Mouse (Mus musculus) retina, adult 2 months (tissue): ENCODE data around the gene Mertk.

Experiments
- DNase-seq: peaks from one replicate; pipeline ENCODE4 v3.0.0-alpha.2; 2012; ENCODE audit warnings: low read depth, low spot score

Mertk gene

DNA sequence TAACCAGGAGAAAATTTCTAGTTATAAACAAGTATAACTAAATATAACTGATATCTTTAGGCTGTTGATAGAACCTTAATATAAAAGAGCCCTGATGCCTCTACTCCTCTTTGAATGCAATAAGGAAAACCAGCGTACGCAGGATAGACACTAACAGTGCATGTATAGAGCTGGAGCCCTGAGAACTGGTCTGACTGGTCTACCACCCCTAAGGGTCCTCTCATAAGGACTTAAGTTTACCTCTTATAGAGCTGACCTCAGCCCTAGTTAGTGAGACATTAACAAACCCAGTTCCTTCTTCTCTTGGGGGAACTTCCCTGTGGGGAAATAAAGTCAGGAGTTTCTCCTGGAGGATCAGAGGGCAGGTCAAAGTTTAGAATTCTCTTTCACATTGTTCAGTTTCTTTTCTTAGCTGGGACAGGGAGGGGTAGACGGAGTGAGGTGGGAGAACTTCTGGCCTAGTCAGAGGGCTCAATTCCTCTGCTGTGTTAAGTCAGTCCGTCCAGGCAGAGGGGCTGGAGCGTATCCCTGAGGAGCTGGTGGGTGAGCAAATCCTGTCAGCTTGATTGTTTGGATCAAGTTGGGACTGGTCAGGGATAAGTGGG lies 23.5 kb downstream of the Mertk start:
- DNase-seq, result no peak

DNA sequence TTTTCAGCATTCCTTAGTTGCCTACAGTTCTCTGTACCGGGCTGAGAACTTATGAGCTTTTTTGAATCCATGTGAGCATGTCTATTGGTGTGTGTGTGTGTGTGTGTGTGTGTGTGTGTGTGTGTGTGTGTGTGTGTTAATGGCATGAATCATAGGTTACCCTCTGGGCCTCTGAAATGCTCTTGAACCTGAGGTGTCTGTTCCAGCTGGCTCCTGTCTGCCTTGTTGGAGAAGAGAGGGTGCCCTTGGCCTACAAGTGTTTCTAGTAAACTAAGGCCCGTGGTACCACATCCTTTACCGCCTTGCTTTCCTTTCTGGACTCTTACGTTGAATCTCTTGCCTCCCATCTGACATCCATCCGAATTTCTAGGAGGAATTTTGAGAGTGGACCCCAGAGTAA lies 27.3 kb downstream of the Mertk start:
- no peak for DNase-seq

- DNase-seq, result no peak
Observed at GRCm38 (mm10) chr2:128726626-128727025, 27.9 kb downstream of the Mertk start.

DNA sequence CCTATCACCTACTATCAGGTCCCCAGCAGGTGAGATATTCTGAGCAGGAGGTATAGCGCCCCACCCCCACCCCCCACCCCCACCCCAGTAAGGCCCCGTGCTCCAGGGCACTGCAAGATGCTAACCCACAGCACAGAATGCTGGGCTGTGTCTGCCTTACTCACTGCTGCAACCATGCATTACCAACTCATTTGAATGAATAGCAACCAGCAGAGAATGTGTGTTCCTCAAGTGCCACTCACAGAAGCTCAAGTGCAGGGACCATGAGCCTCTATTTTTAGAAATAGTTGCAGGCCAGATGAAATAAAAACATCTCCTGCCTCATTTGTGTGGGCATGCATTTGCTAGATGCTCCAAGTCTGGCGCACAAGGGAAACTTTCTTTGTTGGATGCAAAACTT lies 28.8 kb downstream of the Mertk start:
- DNase-seq, result no peak

DNA sequence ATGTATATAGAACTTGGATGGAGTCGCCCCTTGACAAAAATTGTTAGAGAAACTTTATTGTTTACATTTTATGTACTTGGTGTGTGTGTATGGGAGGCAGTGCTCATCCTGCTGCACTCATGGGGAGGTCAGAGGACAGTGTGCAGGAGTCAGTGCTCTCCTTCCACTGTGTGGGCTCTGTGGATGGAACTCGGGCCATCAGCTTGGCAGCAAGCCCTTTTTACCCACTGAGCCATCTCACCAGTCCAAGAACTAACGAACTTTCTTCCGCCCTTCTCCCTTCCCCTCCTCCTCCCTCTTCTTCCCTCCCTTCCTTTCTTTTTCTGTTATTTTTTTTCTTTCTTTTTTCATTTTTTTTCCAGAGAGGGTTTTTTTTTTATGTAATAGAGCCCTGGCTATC lies 29.3 kb downstream of the Mertk start:
- DNase-seq, result no peak

DNA sequence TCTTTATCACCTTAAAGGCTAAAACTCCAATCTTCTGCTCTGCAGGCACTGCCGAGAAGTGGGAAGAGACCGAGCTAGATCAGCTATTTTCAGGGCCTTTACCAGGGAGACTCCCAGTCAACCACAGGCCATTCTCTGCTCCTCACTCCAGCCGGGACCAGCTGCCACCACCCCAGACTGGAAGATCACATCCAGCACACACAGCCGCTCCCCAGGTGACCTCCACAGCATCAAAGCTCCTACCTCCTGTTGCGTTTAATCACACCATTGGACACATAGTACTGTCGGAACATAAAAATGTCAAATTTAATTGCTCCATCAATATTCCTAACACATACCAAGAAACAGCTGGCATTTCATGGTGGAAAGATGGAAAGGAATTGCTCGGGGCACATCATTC lies 30.4 kb downstream of the Mertk start:
- DNase-seq, result no peak

DNA sequence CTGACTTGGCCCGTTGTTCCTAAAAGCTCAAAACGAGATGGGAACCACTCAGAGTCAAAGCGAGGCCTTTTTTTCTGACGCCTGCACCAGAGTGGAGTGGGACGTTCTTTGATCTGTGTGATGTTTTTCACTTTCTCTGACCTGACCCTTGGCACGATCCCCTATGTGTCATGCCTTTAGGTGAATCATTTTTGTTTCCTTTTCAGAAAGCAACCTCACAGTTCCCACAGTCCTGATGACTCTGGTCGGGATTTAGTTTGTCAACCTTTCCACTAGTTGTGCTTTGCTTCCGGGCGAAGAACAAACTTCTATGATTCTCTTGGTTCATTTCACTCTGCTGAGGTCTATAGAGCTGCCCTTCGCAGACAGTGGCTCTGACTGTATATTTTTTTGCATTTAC lies 32.8 kb downstream of the Mertk start:
- DNase-seq, result no peak

- DNase-seq, result no peak
Observed at GRCm38 (mm10) chr2:128731951-128732350, 33.2 kb downstream of the Mertk start.

GRCm38 (mm10) chr2:128735089-128735488 lies 36.3 kb downstream of the Mertk start:
- no peak for DNase-seq

GRCm38 (mm10) chr2:128737051-128737450 lies 38.3 kb downstream of the Mertk start:
- DNase-seq, result no peak

DNA sequence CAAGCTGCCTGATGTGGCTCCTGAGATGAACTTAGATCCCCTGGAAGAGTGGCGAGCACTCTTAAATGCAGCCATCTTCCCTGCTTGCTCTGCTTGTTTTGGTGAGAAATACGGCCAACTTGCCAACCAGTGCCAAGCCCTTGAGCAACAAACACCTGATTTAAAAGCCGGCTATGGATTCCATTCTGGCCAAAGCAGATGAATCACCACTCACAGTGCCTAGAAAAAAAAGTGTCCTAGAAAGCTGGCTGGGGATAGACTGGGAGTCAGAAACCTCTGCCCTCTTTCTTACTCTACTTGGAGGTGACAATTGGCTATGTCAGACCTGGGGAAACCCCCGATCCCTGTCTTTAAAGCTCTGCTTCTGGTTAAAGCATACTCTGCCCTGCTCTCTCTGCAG lies 39.0 kb downstream of the Mertk start:
- DNase-seq, result no peak

DNA sequence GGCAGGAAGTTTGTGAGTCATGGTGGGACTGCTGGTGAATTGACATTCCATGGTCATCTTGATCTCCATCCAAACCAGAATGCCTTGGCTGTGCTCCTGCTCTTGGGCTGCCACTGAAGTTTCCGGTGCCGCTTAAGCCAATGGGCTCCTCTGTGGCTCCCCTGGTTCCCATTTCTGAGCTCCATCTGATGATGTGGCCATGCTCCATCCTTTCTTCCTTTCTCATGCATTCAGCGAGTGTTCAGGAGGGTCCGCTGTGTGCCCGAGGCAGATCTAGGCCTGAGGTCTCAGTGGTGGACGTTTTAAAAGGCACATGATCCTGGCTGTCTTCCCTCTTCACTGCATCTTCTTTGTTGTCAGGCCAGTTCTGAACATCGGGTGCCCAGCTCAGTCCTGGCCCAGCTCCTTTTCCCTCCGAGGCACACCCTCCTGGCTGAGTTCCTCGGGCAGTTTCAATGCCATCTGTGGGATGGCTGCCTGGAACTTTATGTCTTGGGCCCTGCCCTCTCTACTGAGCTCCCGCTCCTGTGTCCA lies 40.0 kb downstream of the Mertk start:
- DNase-seq, result no peak

- DNase-seq, result no peak
Observed at GRCm38 (mm10) chr2:128745879-128746620, 47.3 kb downstream of the Mertk start.

- no peak for DNase-seq
Observed at GRCm38 (mm10) chr2:128746621-128747151, 47.9 kb downstream of the Mertk start.

GRCm38 (mm10) chr2:128747433-128748028 lies 48.8 kb downstream of the Mertk start:
- no peak for DNase-seq

DNA sequence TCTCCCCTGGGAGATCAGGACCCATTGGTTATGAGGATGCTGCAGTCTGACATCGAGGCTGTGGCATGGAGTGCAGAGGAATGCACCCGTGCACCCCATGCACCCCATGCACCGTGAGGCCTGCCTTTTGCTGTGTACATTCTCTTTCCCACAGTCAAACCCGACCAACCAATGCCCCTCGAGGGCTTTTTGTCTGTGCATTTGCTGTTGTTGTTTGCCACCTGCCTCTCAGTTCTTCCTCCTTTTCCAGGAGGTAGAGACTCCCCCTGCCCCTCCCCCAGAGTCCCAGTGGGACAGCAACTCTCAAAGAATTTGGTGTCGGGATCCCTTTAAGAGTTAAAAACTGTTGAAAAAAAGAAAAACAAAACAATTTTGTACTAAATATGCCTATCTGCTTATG lies 49.4 kb downstream of the Mertk start:
- no peak for DNase-seq

DNA sequence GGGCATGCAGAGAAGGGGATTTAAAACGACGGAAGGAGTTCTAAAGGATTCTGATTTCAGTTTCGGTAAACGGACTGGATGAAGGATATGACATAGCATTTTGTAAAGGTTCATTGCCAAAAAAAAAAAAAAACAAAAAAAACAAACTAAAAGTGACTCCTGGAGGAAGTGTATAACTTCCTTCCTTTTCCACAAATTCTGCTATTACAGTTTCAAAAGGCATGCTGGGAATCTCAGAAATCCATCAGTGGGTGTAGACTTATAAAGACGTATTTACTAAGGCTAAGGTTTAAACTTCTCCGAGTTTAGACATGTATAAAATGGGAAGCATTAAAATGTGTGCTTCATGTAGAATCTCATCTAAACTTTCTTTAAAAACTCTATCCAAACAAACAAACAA lies 52.3 kb downstream of the Mertk start:
- no peak for DNase-seq

GRCm38 (mm10) chr2:128753295-128753873 lies 54.6 kb downstream of the Mertk start:
- no peak for DNase-seq

- no peak for DNase-seq
Observed at GRCm38 (mm10) chr2:128755149-128755691, 56.5 kb downstream of the Mertk start.

- peak; percentile 23 for DNase-seq
Observed at GRCm38 (mm10) chr2:128758724-128759340, 60.1 kb downstream of the Mertk start.

DNA sequence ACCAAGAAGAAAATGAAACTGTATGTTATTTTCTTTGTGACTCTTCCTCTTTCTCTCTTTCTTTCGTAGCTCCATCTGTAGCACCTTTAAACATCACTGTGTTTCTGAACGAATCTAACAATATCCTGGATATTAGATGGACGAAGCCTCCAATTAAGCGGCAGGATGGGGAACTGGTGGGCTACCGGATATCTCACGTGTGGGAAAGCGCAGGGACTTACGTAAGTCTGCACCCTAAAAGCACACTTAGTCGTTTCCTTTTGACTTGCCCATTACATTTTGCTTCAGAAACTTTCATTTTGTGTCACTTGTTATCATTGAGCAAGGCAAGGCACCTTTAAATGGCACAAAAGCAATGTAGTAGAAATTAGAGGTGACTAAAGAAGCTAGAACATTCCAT lies 63.3 kb downstream of the Mertk start:
- DNase-seq, result no peak

DNA sequence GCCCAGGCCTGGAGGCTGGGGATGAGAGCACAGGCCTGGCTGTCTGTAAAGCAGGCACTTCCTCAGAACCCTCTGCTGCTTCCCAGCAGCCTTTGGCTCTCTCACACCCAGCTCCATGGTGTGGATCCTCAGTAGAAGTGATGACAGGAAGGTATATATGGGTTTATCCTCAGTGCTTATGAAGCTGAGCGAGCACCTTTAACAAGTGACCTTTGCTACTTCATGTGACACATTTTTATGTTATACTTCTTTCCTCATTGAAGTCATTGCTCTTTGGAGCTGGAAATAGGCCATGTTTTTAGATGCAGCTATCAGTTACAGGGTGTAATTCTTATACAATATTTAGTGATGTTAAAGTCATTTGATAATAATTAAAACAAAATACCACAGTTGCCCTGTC lies 67.0 kb downstream of the Mertk start:
- no peak for DNase-seq
